Mouse (Mus musculus) gastrocnemius, postnatal 25 days (tissue): ENCODE results near the gene 1810030O07Rik. TPM values are rescaled to one million over a fixed set of nuclear protein-coding genes. Genes with fewer than 3 reads are reported as not detected.
A peak's percentile ranks its signal among the peaks of the same experiment; 100 is the strongest.
"Not testable (repeated sequence)": the region's sequence is repeated elsewhere in the genome, so short reads cannot be mapped to it uniquely, and the experiment has no call there.

Source experiments
- DNase-seq: peaks from one replicate; pipeline ENCODE4 v3.0.0; 2022
- long read RNA-seq, 2 experiments: library from polyadenylated mRNA; stranded (forward); transcript quantifications; one replicate each; pipeline ENCODE4 v2.0.0; 2021
- total RNA-seq, 2 experiments: library from RNA; stranded (reverse); gene quantifications; 1 replicate in 1 of 2; 2 replicates in 1 of 2; pipeline ENCODE4 v1.2.3; 2021

Gene 1810030O07Rik
- 1 to 10 TPM; 4.6 to 7.3 TPM for total RNA-seq
- long read RNA-seq, experiment 1, transcript 1810030O07Rik-201 (7 exons, 2,699 nt) = major isoform, 8 of 12 reads
- long read RNA-seq, experiment 1, partial matches to known transcripts = 1 of 12 reads
- long read RNA-seq, experiment 1, other reads (novel, unspliced or antisense) = 3 of 12 reads
- long read RNA-seq, experiment 2, transcript 1810030O07Rik-201 (7 exons, 2,699 nt) = major isoform, 6 of 6 reads
- long read RNA-seq, experiment 2, partial matches to known transcripts = 0 of 6 reads
- long read RNA-seq, experiment 2, other reads (novel, unspliced or antisense) = 0 of 6 reads

DNA sequence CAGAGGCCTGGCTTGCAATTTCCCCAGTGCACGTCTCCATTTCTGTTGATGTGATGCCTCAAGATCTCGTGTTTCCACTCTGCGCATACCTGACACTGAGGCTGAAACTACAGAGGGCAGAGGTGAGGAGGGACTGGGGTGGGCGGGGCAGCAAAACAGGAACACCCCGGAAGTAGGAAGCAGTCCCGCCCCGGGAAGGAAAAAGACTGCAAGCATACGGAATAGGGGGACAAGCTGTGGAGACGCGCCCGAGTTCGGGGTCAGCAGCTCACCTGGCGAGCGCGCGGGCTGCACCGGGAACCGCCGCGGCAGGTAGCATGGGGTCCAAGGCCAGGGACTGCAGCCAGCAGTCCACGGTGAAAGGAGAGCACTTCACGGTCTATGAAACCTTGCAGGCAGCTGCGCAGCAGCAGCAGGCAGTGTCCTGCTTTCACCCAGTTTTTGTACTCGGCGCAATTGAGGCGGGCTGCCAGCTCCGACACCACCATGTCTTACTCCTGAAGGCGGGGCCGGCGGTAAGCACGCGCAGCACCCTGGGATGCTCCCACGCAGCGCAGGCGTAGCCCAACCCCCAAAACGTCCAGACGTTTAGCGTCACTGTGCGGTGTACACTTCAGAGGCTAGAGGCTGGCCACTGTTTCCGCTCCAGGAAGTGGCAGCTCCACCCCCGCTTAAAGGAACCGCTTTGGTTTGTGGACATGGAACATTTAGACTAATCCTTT is at the start of gene 1810030O07Rik:
1810030O07Rik (minus strand) TSS at position 615 of the 722 bp plus-strand sequence.
- DNase-seq = peak; percentile 90

GRCm38 (mm10) chrX:12716036-12716435 is 42.6 kb upstream of the 1810030O07Rik start:
- DNase-seq = no peak

- no peak for DNase-seq
These were observed 40.3 kb upstream of the 1810030O07Rik start for GRCm38 (mm10) chrX:12713796-12714195.

- DNase-seq = peak; percentile 9
These were observed 13.4 kb upstream of the 1810030O07Rik start for GRCm38 (mm10) chrX:12686910-12687309.

DNA sequence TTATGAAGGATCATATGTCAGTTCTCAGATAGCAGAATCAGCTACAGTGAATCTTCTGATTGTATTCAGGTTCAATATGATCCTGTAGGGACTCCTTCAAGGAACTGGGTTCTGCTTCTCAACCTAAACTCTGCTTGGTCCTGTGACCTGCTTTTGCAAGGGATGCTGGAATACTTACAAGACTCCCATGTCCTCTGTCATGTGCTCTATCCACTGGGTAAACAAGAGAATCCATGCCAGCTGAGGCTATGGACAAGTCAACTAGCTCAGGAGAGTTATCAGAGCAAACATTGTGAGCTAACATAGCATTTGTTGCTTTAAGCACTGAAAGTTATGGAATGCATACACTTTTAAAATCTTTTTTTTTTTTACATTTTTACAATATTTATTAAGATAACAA is 12.6 kb upstream of the 1810030O07Rik start:
- no peak for DNase-seq

DNA sequence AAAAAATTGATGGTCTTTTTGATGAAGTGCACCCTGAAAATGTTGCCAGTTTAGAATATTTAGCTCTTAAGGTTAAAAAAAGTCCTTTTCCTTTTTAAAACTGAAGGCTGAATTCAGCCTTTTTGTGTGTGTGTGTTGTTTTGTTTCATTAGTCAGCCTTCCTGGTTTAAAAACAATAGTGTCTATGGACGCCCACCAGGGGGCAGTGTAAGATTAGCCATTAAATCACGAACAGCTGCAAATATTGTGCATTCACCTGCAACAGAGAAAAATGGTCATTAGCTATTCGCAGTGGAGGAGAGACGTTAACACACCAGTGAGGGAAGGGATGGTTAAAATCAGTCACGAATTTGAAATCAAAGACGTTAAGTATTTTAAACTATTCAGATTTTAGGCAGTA is 3.9 kb upstream of the 1810030O07Rik start:
- DNase-seq = peak; percentile 18

DNA sequence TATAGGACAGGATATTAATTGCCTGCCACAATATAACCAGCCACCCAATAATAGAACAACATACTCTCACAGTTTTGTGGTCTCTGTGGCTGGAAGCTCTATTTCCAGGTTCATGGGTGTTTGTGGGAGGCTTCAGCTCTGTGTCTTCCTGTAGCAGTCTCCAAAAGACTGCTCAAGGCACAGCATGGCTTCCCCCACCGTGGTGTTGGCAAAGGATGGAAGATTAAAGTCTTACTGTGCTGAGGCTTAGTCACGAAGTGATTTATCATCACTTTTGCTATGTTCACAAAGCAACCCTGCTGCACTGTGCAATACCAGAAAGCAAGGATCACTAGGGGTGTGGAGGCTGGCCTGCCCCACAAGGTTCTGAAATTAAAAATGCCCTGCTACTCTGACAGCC is 19.6 kb downstream of the 1810030O07Rik start:
- DNase-seq = no peak

DNA sequence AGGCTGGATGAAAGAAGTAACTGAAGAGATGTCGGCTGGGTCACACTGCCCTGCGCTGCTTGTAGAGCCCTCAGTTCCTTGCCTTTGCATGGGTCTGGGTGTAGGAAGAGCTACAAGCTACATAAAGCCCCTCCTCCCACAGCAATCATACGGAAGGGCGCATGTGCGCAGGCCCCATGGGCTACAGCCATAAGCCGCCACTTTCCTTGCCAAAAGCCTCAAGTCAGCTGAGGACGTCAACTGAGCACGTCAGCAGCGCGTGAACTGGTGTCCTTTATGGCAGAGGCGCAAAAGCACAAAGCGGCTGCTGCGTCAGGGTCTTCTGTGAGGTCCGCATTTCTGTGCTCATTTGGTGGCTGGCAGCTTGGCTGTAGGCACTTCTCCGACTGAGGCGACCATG is 21.6 kb downstream of the 1810030O07Rik start:
- DNase-seq = no peak

- DNase-seq = no peak
These were observed 27.8 kb downstream of the 1810030O07Rik start for GRCm38 (mm10) chrX:12645531-12646304.

DNA sequence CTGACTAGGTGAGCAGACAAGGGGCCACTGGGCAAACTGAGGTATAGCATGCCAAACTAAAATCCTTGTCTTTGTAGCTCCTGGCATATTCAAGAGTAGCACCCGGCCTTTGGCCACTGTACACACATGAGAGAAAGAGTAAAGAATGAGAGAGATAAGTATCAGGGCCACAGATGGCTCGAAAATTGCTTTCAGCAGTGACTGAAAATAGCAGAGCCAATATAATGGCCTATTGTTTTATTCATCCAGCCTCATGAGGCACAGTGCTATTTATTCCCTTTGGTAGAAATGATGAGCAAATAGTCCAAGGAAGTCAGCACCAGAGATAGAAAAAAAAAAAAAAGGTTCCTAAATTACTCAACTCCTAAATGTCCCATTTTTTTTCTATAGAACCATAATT is 28.5 kb downstream of the 1810030O07Rik start:
- no peak for DNase-seq

- DNase-seq = no peak
These were observed 48.3 kb downstream of the 1810030O07Rik start for GRCm38 (mm10) chrX:12625131-12625530.

DNA sequence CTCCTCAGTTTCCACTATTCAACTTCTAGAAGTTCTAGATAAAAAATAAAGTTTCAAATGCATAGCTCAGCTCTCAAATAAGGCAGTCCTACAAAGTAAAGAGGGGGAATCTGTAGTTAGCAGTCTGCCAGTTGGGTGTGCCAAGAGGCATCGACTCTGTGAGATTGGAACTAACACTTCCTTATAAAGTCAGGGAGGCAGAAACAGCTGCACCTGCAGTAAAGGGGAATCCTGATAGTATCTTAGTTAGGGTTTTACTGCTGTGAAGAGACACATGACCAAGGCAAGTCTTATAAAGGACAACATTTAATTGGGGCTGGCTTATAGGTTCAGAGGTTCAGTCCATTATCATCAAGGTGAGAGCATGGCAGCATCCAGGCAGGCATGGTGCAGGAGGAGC is 61.1 kb downstream of the 1810030O07Rik start:
- not testable (repeated sequence) for DNase-seq

DNA sequence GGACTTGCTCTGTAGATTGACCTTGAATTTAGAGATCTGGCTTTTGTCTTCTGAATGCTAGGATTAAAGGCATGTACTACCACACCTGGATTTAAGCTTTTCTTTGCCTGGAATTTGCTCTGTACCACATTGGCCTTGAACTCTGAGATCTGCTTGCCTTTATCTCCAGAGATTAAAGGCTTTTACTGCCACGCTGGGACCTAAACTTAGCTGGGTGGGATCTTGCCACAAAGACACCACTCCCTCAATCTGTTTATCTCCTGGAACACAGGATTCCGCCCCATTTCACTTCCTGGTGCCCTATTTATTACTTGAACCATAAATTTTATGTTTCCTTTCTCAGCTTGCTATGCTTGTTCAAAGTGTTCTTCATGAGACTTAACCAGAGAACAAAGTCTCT is 62.3 kb downstream of the 1810030O07Rik start:
- no peak for DNase-seq

DNA sequence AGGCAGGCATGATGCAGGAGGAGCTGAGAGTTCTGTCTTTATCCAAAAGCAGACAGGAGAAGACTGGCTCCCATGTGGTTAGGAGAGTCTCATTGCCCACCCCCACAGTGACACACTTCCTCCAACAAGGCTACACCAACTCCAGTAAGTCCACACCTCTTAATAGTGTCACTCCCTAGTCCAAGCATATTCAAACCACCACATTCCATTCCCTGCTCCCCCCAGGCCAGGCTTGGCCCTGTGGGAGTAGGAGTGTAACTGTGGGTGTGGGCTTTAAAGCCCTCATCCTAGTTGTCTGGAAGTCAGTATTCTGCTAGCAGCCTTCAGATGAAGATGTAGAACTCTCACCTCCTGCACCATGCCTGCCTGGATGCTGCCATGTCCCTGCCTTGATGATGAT is 62.9 kb downstream of the 1810030O07Rik start:
- not testable (repeated sequence) for DNase-seq

Other genes with a start within 250 kb of the 1810030O07Rik start
- gene Atp6ap2, start 85.9 kb downstream of the 1810030O07Rik start, total RNA-seq = 10 to 100 TPM; 11.4 to 11.8 TPM
- gene Med14, start 88.4 kb upstream of the 1810030O07Rik start, total RNA-seq = 10 to 100 TPM; 18.5 to 20.9 TPM